Mouse (Mus musculus): ENCODE measurements around the gene Mip. TPM values are rescaled to one million over a fixed set of nuclear protein-coding genes. Genes with fewer than 3 reads are reported as not detected.
"Not testable (repeated sequence)": the region's sequence is repeated elsewhere in the genome, so short reads cannot be mapped to it uniquely, and the experiment has no call there.

The Mip gene
- 0.14 and 0.21 TPM in 2 replicates for polyA plus RNA-seq (2015; fragmentation: Nextera tagmentation; extraction: Ambion mirVana)

GRCm38 (mm10) chr10:128225538-128225937 lies at the start of gene Mip:
Gene Mip (plus strand): TSS chr10:128225838.
- 54% methylated on average over 4 of the region's 4 CpGs for whole genome bisulfite sequencing
- no peaks in the 10 kb centered on the region for H3K36me3 ChIP-seq
- ATAC-seq (ENCODE audit: low FRiP score), result no peak
- no peak within 1 kb of the TSS for H3K4me2 ChIP-seq
- H3K9me3 ChIP-seq, result no peaks in the 10 kb centered on the region
- no peaks in the 10 kb centered on the region for H3K27me3 ChIP-seq
- no peak within 1 kb of the TSS for H3K27ac ChIP-seq
- H3K4me1 ChIP-seq (replicated peaks), result no peaks in the 10 kb centered on the region
- no peak within 1 kb of the TSS for H3K4me3 ChIP-seq
- no peak within 1 kb of the TSS for H3K9ac ChIP-seq

- Histone ChIP-seq H3K27me3 (no peaks in the 10 kb centered on the region), H3K4me3 (peak overlapping the region; percentile 52), H3K9me3 (no peaks in the 10 kb centered on the region), H3K4me1 (replicated peaks) (peaks cover 21% of the 10 kb centered on the region), H3K27ac (peak overlapping the region; percentile 66), H3K36me3 (no peaks in the 10 kb centered on the region), H3K4me2 (peak overlapping the region; percentile 75), H3K9ac (peak overlapping the region; percentile 74)
- peak; percentile 89 for ATAC-seq (ENCODE audit: low FRiP score)
- under 1% methylated on average over 17 of the region's 17 CpGs for WGBS
These were observed 49.5 kb upstream of the Mip start for GRCm38 (mm10) chr10:128175996-128176755.

- H3K4me2 ChIP-seq, result no peak overlapping the region
- H3K9ac ChIP-seq, result no peak overlapping the region
- H3K9me3 ChIP-seq, result no peaks in the 10 kb centered on the region
- H3K36me3 ChIP-seq, result no peaks in the 10 kb centered on the region
- 86% methylated on average over 4 of the region's 4 CpGs for WGBS
- no peaks in the 10 kb centered on the region for H3K27me3 ChIP-seq
- peaks cover 21% of the 10 kb centered on the region for H3K4me1 ChIP-seq (replicated peaks)
- no peak for ATAC-seq (ENCODE audit: low FRiP score)
- no peak overlapping the region for H3K4me3 ChIP-seq
- H3K27ac ChIP-seq, result no peak overlapping the region
These were observed 48.3 kb upstream of the Mip start for GRCm38 (mm10) chr10:128177316-128177715.

GRCm38 (mm10) chr10:128179989-128180388 lies 45.6 kb upstream of the Mip start, which contains the start of gene Rbms2:
Gene Rbms2 (minus strand): TSS chr10:128180297.
- Histone ChIP-seq H3K9me3 (no peaks in the 10 kb centered on the region), H3K36me3 (no peaks in the 10 kb centered on the region), H3K27me3 (no peaks in the 10 kb centered on the region), H3K4me1 (replicated peaks) (peaks cover 16% of the 10 kb centered on the region), H3K4me2 (peak within 1 kb of the TSS; percentile 26), H3K27ac (no peak within 1 kb of the TSS), H3K4me3 (no peak within 1 kb of the TSS), H3K9ac (no peak within 1 kb of the TSS)
- no peak for ATAC-seq (ENCODE audit: low FRiP score)
- WGBS, result 3% methylated on average over 6 of the region's 6 CpGs

- no peak overlapping the region for H3K9ac ChIP-seq
- no peak for ATAC-seq (ENCODE audit: low FRiP score)
- H3K4me1 ChIP-seq (replicated peaks), result 0 out of 2 replicates have a peak, but pooled peaks cover 7% of the 10 kb centered on the region
- no peak overlapping the region for H3K4me2 ChIP-seq
- H3K4me3 ChIP-seq, result no peak overlapping the region
- H3K27ac ChIP-seq, result no peak overlapping the region
- H3K36me3 ChIP-seq, result no peaks in the 10 kb centered on the region
- no peaks in the 10 kb centered on the region for H3K27me3 ChIP-seq
- WGBS, result 97% methylated on average over 2 of the region's 2 CpGs
- no peaks in the 10 kb centered on the region for H3K9me3 ChIP-seq
These were observed 41.3 kb upstream of the Mip start for GRCm38 (mm10) chr10:128184296-128184695.

GRCm38 (mm10) chr10:128185277-128185940 lies 40.2 kb upstream of the Mip start:
- Histone ChIP-seq H3K9ac (no peak overlapping the region), H3K4me1 (replicated peaks) (0 out of 2 replicates have a peak, but pooled peaks cover 3% of the 10 kb centered on the region), H3K36me3 (no peaks in the 10 kb centered on the region), H3K27ac (no peak overlapping the region), H3K4me2 (no peak overlapping the region), H3K4me3 (no peak overlapping the region), H3K9me3 (no peaks in the 10 kb centered on the region), H3K27me3 (no peaks in the 10 kb centered on the region)
- ATAC-seq (ENCODE audit: low FRiP score), result no peak
- WGBS, result 77% methylated on average over 6 of the region's 6 CpGs

- no peak for ATAC-seq (ENCODE audit: low FRiP score)
- no peaks in the 10 kb centered on the region for H3K36me3 ChIP-seq
- H3K4me1 ChIP-seq (replicated peaks), result 0 out of 2 replicates have a peak, but pooled peaks cover 3% of the 10 kb centered on the region
- no peak overlapping the region for H3K27ac ChIP-seq
- no peaks in the 10 kb centered on the region for H3K9me3 ChIP-seq
- WGBS, result 54% methylated on average over 2 of the region's 2 CpGs
- 0 out of 2 replicates have a peak, but pooled peaks cover 5% of the 10 kb centered on the region for H3K27me3 ChIP-seq
- H3K4me3 ChIP-seq, result no peak overlapping the region
- H3K9ac ChIP-seq, result no peak overlapping the region
- no peak overlapping the region for H3K4me2 ChIP-seq
These were observed 39.7 kb upstream of the Mip start for GRCm38 (mm10) chr10:128185959-128186358.

- no peak for ATAC-seq (ENCODE audit: low FRiP score)
- peaks cover 11% of the 10 kb centered on the region; the same call in 1 of the 2 replicates for H3K27me3 ChIP-seq
- H3K9me3 ChIP-seq, result no peaks in the 10 kb centered on the region
- H3K9ac ChIP-seq, result no peak overlapping the region
- no peaks in the 10 kb centered on the region for H3K36me3 ChIP-seq
- no peak overlapping the region for H3K4me2 ChIP-seq
- H3K4me1 ChIP-seq (replicated peaks), result 0 out of 2 replicates have a peak, but pooled peaks cover 3% of the 10 kb centered on the region
- no peak overlapping the region for H3K4me3 ChIP-seq
- H3K27ac ChIP-seq, result no peak overlapping the region
- WGBS, result 72% methylated on average over 5 of the region's 5 CpGs
These were observed 38.4 kb upstream of the Mip start for GRCm38 (mm10) chr10:128187181-128187605.

- H3K4me1 ChIP-seq (replicated peaks), result 0 out of 2 replicates have a peak, but pooled peaks cover 3% of the 10 kb centered on the region
- peaks cover 15% of the 10 kb centered on the region; the same call in 1 of the 2 replicates for H3K27me3 ChIP-seq
- 45% methylated on average over 2 of the region's 2 CpGs for WGBS
- no peak overlapping the region for H3K4me3 ChIP-seq
- no peak overlapping the region for H3K9ac ChIP-seq
- H3K4me2 ChIP-seq, result no peak overlapping the region
- no peak overlapping the region for H3K27ac ChIP-seq
- H3K36me3 ChIP-seq, result no peaks in the 10 kb centered on the region
- ATAC-seq (ENCODE audit: low FRiP score), result no peak
- H3K9me3 ChIP-seq, result no peaks in the 10 kb centered on the region
These were observed 37.3 kb upstream of the Mip start for GRCm38 (mm10) chr10:128188242-128188877.

- 86% methylated on average over 2 of the region's 2 CpGs for WGBS
These were observed 34.2 kb upstream of the Mip start for GRCm38 (mm10) chr10:128191472-128191871.

GRCm38 (mm10) chr10:128192030-128192766 lies 33.4 kb upstream of the Mip start:
- not testable (repeated sequence) for ATAC-seq (ENCODE audit: low FRiP score)

More at GRCm38 (mm10) chr10:128191472-128191871, 34.2 kb upstream of the Mip start:
- H3K4me2 ChIP-seq, result no peak overlapping the region
- H3K36me3 ChIP-seq, result no peaks in the 10 kb centered on the region
- no peak overlapping the region for H3K9ac ChIP-seq
- no peaks in the 10 kb centered on the region for H3K9me3 ChIP-seq
- peaks cover 33% of the 10 kb centered on the region for H3K27me3 ChIP-seq
- H3K4me1 ChIP-seq (replicated peaks), result peaks cover 16% of the 10 kb centered on the region
- H3K27ac ChIP-seq, result no peak overlapping the region
- no peak overlapping the region for H3K4me3 ChIP-seq
- ATAC-seq (ENCODE audit: low FRiP score), result no peak

More at GRCm38 (mm10) chr10:128192030-128192766, 33.4 kb upstream of the Mip start:
- not testable (repeated sequence) for H3K9ac ChIP-seq, H3K4me2 ChIP-seq, H3K9me3 ChIP-seq, H3K4me3 ChIP-seq, H3K36me3 ChIP-seq, H3K27ac ChIP-seq
- H3K27me3 ChIP-seq, result peaks cover 39% of the 10 kb centered on the region
- WGBS, result 93% methylated on average over 3 of the region's 3 CpGs
- H3K4me1 ChIP-seq (replicated peaks), result peaks cover 16% of the 10 kb centered on the region
